ENCODE assay signal across 11 mouse cellular contexts in genomic region chr8:84636051-84636691, GRCm38 (mm10). TPM values are rescaled to one million over a fixed set of nuclear protein-coding genes. Genes with fewer than 3 reads are reported as not detected.
DNase-seq lines count a peak whose midpoint lies in the region; ATAC-seq lines count a peak whose summit lies in the region.
"Had no signal": no experiment of that assay in that cellular context is flagged by ENCODE, and none has a peak within 500 bp of the region (broad histone marks: within the 10 kb centered on the region; RNA-seq: fewer than 3 reads in every experiment).

No protein-coding gene starts in this region.

- no peak overlapping the region for H3K4me3 ChIP-seq in hindbrain, embryonic 16.5 days (ENCODE audit: low read length)
- H3K4me3 ChIP-seq in lung, embryonic 16.5 days (ENCODE audit: low read length): no peak overlapping the region
- H3K4me3 ChIP-seq: heart, embryonic 15.5 days; liver, embryonic 13.5 days; neural tube, embryonic 15.5 days had no signal

- no peak overlapping the region for H3K4me2 ChIP-seq in hindbrain, embryonic 16.5 days (ENCODE audit: low read length)
- peak overlapping the region; percentile 20; the same call in 1 of the 2 replicates for H3K4me2 ChIP-seq in lung, embryonic 16.5 days (ENCODE audit: low read depth, low read length)
- H3K4me2 ChIP-seq: heart, embryonic 15.5 days; liver, embryonic 13.5 days; neural tube, embryonic 15.5 days had no signal

- ATAC-seq in hindbrain, embryonic 16.5 days: no peak
- peak; percentile 3; the same call in 1 of the 2 replicates for ATAC-seq in lung, embryonic 16.5 days (ENCODE audit: low read depth)

- H3K9ac ChIP-seq in hindbrain, embryonic 16.5 days (ENCODE audit: low read depth, low read length): peak overlapping the region; percentile 27; the same call in 1 of the 2 replicates
- peak overlapping the region; percentile 57 for H3K9ac ChIP-seq in lung, embryonic 16.5 days (ENCODE audit: low read length)
- H3K9ac ChIP-seq: heart, embryonic 15.5 days; liver, embryonic 13.5 days; neural tube, embryonic 15.5 days had no signal

- intact Hi-C loops in left cerebral cortex, postnatal 4 days (cut with DNase I): no loop called here
- intact Hi-C loops in left cerebral cortex, postnatal 36 days (cut with DNase I): no loop called here

- 88% methylated on average over 17 of the region's 17 CpGs for WGBS in hindbrain, embryonic 16.5 days
- 72% methylated on average over 17 of the region's 17 CpGs for WGBS in lung, embryonic 16.5 days

- H3K27ac ChIP-seq in hindbrain, embryonic 16.5 days (ENCODE audit: low read depth, low read length): no peak overlapping the region; the same call in 1 of the 2 replicates
- peak overlapping the region; percentile 79 for H3K27ac ChIP-seq in lung, embryonic 16.5 days (ENCODE audit: low read length)
- H3K27ac ChIP-seq: heart, embryonic 15.5 days; liver, embryonic 13.5 days had no signal

- peaks cover 20% of the 10 kb centered on the region for H3K4me1 ChIP-seq in hindbrain, embryonic 16.5 days (ENCODE audit: control insufficient read depth, insufficient read depth, low read depth, low read length)
- peaks cover 33% of the 10 kb centered on the region for H3K4me1 ChIP-seq in lung, embryonic 16.5 days (replicated peaks; ENCODE audit: control insufficient read depth, insufficient read depth, low read length)

- no peaks in the 10 kb centered on the region for H3K9me3 ChIP-seq in hindbrain, embryonic 16.5 days (ENCODE audit: control insufficient read depth, low read length)
- H3K9me3 ChIP-seq in lung, embryonic 16.5 days (ENCODE audit: control insufficient read depth, low read length): no peaks in the 10 kb centered on the region
- H3K9me3 ChIP-seq: heart, embryonic 15.5 days; liver, embryonic 13.5 days; neural tube, embryonic 15.5 days had no signal

- peaks cover 11% of the 10 kb centered on the region; the same call in 1 of the 2 replicates for H3K36me3 ChIP-seq in hindbrain, embryonic 16.5 days (ENCODE audit: control insufficient read depth, insufficient read depth, low read length)
- H3K36me3 ChIP-seq in lung, embryonic 16.5 days (ENCODE audit: control insufficient read depth, insufficient read depth, low read length): no peaks in the 10 kb centered on the region
- H3K36me3 ChIP-seq: heart, embryonic 15.5 days; liver, embryonic 13.5 days had no signal

- peak; percentile 33 for DNase-seq in left cerebral cortex, postnatal 4 days
- DNase-seq in left cerebral cortex, postnatal 36 days (ENCODE audit: low spot score in 2 of 2): no peak
- DNase-seq in cerebellum, postnatal 10 days: peak; percentile 75 to 76
- no peak for DNase-seq in retina, embryonic 14.5 days (ENCODE audit: low spot score)
- no peak for DNase-seq in layer of hippocampus, postnatal 25 days (ENCODE audit: extremely low spot score in 1 of 2, low spot score in 1 of 2)
- DNase-seq in B cell, adult 2 months: no peak
- DNase-seq: liver, embryonic 13.5 days had no signal

- no peaks in the 10 kb centered on the region for H3K27me3 ChIP-seq in hindbrain, embryonic 16.5 days (replicated peaks; ENCODE audit: control insufficient read depth, insufficient read depth, low read length)
- H3K27me3 ChIP-seq in lung, embryonic 16.5 days (ENCODE audit: control insufficient read depth, insufficient read depth, low read depth, low read length): no peaks in the 10 kb centered on the region
- H3K27me3 ChIP-seq: heart, embryonic 15.5 days; neural tube, embryonic 15.5 days had no signal

RNA-seq across cellular contexts. Expression of gene Ier2, which starts 26.5 kb away (rescaled TPM):
- total RNA-seq in left cerebral cortex, postnatal 4 days (2021): 10 to 100 TPM; 10.2 to 10.7 TPM
- total RNA-seq in left cerebral cortex, postnatal 36 days (2021): 10 to 100 TPM in 1 of 2 experiments, 1 to 10 TPM in 1; 5.6 to 27.6 TPM
- polyA plus RNA-seq in hindbrain, embryonic 16.5 days (2015; fragmentation: Nextera tagmentation; extraction: Ambion mirVana): 18.2 and 19.6 TPM in 2 replicates
- 83.2 and 87.4 TPM in 2 replicates for polyA plus RNA-seq in lung, embryonic 16.5 days (2015; fragmentation: Nextera tagmentation; extraction: Ambion mirVana)
- total RNA-seq in layer of hippocampus, postnatal 25 days (2021): 1 to 10 TPM; 8.8 to 9.6 TPM

RNA-seq across cellular contexts. Expression of gene Trmt1, which starts 49.9 kb away (rescaled TPM):
- 100 to 1,000 TPM; 110 to 112 TPM for total RNA-seq in left cerebral cortex, postnatal 4 days (2021)
- 100 to 1,000 TPM in 1 of 2 experiments, 10 to 100 TPM in 1; 84.5 to 124 TPM for total RNA-seq in left cerebral cortex, postnatal 36 days (2021)
- 66.8 and 71.2 TPM in 2 replicates for polyA plus RNA-seq in hindbrain, embryonic 16.5 days (2015; fragmentation: Nextera tagmentation; extraction: Ambion mirVana)
- 54.7 and 58.8 TPM in 2 replicates for polyA plus RNA-seq in lung, embryonic 16.5 days (2015; fragmentation: Nextera tagmentation; extraction: Ambion mirVana)
- total RNA-seq in layer of hippocampus, postnatal 25 days (2021): 100 to 1,000 TPM in 1 of 2 experiments, 10 to 100 TPM in 1; 83.4 to 101 TPM

RNA-seq across cellular contexts. Expression of gene Nacc1, which starts 51.5 kb away (rescaled TPM):
- 10 to 100 TPM; 68.4 to 72.1 TPM for total RNA-seq in left cerebral cortex, postnatal 4 days (2021)
- total RNA-seq in left cerebral cortex, postnatal 36 days (2021): 10 to 100 TPM; 94.2 to 99.7 TPM
- polyA plus RNA-seq in hindbrain, embryonic 16.5 days (2015; fragmentation: Nextera tagmentation; extraction: Ambion mirVana): 12.4 and 15.5 TPM in 2 replicates
- 16.9 and 19.5 TPM in 2 replicates for polyA plus RNA-seq in lung, embryonic 16.5 days (2015; fragmentation: Nextera tagmentation; extraction: Ambion mirVana)
- total RNA-seq in layer of hippocampus, postnatal 25 days (2021): 10 to 100 TPM; 88.9 to 91.0 TPM

Comparison
In these comparisons a context has a peak if more than half of its experiments do, and no peak if none do; other contexts are left out.
1. DNase-seq: peak in left cerebral cortex, postnatal 4 days (single experiment) and cerebellum, postnatal 10 days (2 of 2); none in left cerebral cortex, postnatal 36 days (0 of 2), retina, embryonic 14.5 days (single experiment), layer of hippocampus, postnatal 25 days (0 of 2) and B cell, adult 2 months (0 of 2).